Mouse (Mus musculus) adrenal gland, postnatal 0 days (tissue): Measurements from ENCODE around the gene Atg16l2. TPM values are rescaled to one million over a fixed set of nuclear protein-coding genes. Genes with fewer than 3 reads are reported as not detected.

Experiments used
- polyA plus RNA-seq: library from polyadenylated mRNA; unstranded; fragments of >200 nt; fragmentation: Nextera tagmentation; extraction: Ambion mirVana; gene quantifications from 2 replicates; pipeline ENCODE4 v1.2.1, GENCODE M21; 2015

The Atg16l2 gene
- 13.7 and 15.9 TPM in 2 replicates for polyA plus RNA-seq

GRCm38 (mm10) chr7:101301881-101302456 lies at the start of gene Atg16l2:
Gene Atg16l2, minus strand, starts transcription at chr7:101302251.

GRCm38 (mm10) chr7:101347767-101348270 lies 45.8 kb upstream of the Atg16l2 start, which contains the start of gene Arap1:
Gene Arap1, plus strand, starts transcription at chr7:101348067.

GRCm38 (mm10) chr7:101317014-101317413 lies 15.0 kb upstream of the Atg16l2 start, which contains the start of gene Stard10:
Gene Stard10, plus strand, starts transcription at chr7:101317086.

Other genes with a start within 250 kb of the Atg16l2 start
- 11.2 and 12.5 TPM in 2 replicates for gene Fchsd2, start 209.4 kb downstream of the Atg16l2 start, polyA plus RNA-seq
- 29.9 and 37.0 TPM in 2 replicates for gene Stard10, start 14.8 kb upstream of the Atg16l2 start, polyA plus RNA-seq
- gene Arap1, start 45.8 kb upstream of the Atg16l2 start, polyA plus RNA-seq, result 49.2 and 88.2 TPM in 2 replicates
- 1.8 TPM in 1 of 2 replicates, not detected in the other for gene Gm45837, start 108.6 kb upstream of the Atg16l2 start, polyA plus RNA-seq
- gene Pde2a, start 119.4 kb upstream of the Atg16l2 start, polyA plus RNA-seq, result 26.4 and 43.1 TPM in 2 replicates